In genomic region chrX:13710174-13710573, GRCm38 (mm10) we compare ENCODE assay signal across 9 mouse cellular contexts. TPM values are rescaled to one million over a fixed set of nuclear protein-coding genes. Genes with fewer than 3 reads are reported as not detected.
DNase-seq lines count a peak whose midpoint lies in the region; ATAC-seq and TF ChIP-seq lines count a peak whose summit lies in the region.
"Had no signal": no experiment of that assay in that cellular context is flagged by ENCODE, and none has a peak within 500 bp of the region (broad histone marks: within the 10 kb centered on the region; RNA-seq: fewer than 3 reads in every experiment).

No protein-coding gene starts in this region.

- H3K79me2 ChIP-seq in MEL (ENCODE audit: control insufficient read depth, insufficient read depth, low read length, poor library complexity), result no peaks in the 10 kb centered on the region

- TF ChIP-seq RAD21 in MEL (IDR thresholded peaks at IDR 0.05; ENCODE audit: low read depth, low read length), result no peak; the same call in none of the 2 replicates

- H3K27ac ChIP-seq in intestine, postnatal 0 days (ENCODE audit: low read depth, low read length), result no peak overlapping the region
- no peak overlapping the region for H3K27ac ChIP-seq in intestine, embryonic 16.5 days (ENCODE audit: low read length)
- no peak overlapping the region for H3K27ac ChIP-seq in MEL (ENCODE audit: control insufficient read depth, low read depth, low read length)
- H3K27ac ChIP-seq in midbrain, embryonic 15.5 days, result no peak overlapping the region
- H3K27ac ChIP-seq: embryonic facial prominence, embryonic 12.5 days had no signal

- no peaks in the 10 kb centered on the region for H3K4me1 ChIP-seq in intestine, postnatal 0 days (replicated peaks; ENCODE audit: control insufficient read depth, insufficient read depth, low read length)
- no peaks in the 10 kb centered on the region for H3K4me1 ChIP-seq in intestine, embryonic 16.5 days (ENCODE audit: control insufficient read depth, insufficient read depth, low read length)
- H3K4me1 ChIP-seq in MEL (ENCODE audit: control insufficient read depth in 1 of 2, insufficient read depth in 2 of 2, low read length in 2 of 2), result peaks cover 3 to 4% of the 10 kb centered on the region in 2 experiments; a peak in 2 of 4 replicates
- no peaks in the 10 kb centered on the region for H3K4me1 ChIP-seq in midbrain, embryonic 15.5 days
- H3K4me1 ChIP-seq: embryonic facial prominence, embryonic 12.5 days had no signal

- H3K27me3 ChIP-seq in intestine, postnatal 0 days (replicated peaks; ENCODE audit: control insufficient read depth, insufficient read depth, low read length), result no peaks in the 10 kb centered on the region
- H3K27me3 ChIP-seq in intestine, embryonic 16.5 days (replicated peaks; ENCODE audit: control insufficient read depth, insufficient read depth, low read length), result no peaks in the 10 kb centered on the region
- H3K27me3 ChIP-seq in MEL (ENCODE audit: control insufficient read depth in 1 of 2, insufficient read depth in 2 of 2, low read length in 2 of 2), result no peaks in the 10 kb centered on the region
- H3K27me3 ChIP-seq in midbrain, embryonic 15.5 days (replicated peaks), result no peaks in the 10 kb centered on the region
- H3K27me3 ChIP-seq: embryonic facial prominence, embryonic 12.5 days had no signal

- no peak for ATAC-seq in intestine, postnatal 0 days
- ATAC-seq in intestine, embryonic 16.5 days, result no peak
- ATAC-seq in midbrain, embryonic 15.5 days (replicated peaks), result peak; percentile 72; the same call in 1 of the 2 replicates

- no peaks in the 10 kb centered on the region for H3K36me3 ChIP-seq in intestine, postnatal 0 days (ENCODE audit: control insufficient read depth, insufficient read depth)
- H3K36me3 ChIP-seq in intestine, embryonic 16.5 days (ENCODE audit: control insufficient read depth, insufficient read depth, low read length), result no peaks in the 10 kb centered on the region
- peaks cover 0 to 4% of the 10 kb centered on the region in 2 experiments; a peak in 2 of 4 replicates for H3K36me3 ChIP-seq in MEL (ENCODE audit: control insufficient read depth in 1 of 2, insufficient read depth in 2 of 2, low read length in 2 of 2)
- no peaks in the 10 kb centered on the region for H3K36me3 ChIP-seq in midbrain, embryonic 15.5 days (replicated peaks)
- H3K36me3 ChIP-seq: embryonic facial prominence, embryonic 12.5 days had no signal

- DNase-seq in MEL (ENCODE audit: low read depth, low spot score), result peak; percentile 73
- peak; percentile 45 for DNase-seq in cerebellum, adult 9-11 months
- DNase-seq in heart, postnatal 36 days, result peak; percentile 32 to 58
- DNase-seq in left cerebral cortex, postnatal 10 days (ENCODE audit: extremely low spot score in 1 of 2, low spot score in 2 of 2), result peak; percentile 45 to 47
- peak; percentile 6 to 8 for DNase-seq in thymus, postnatal 36 days

- intact Hi-C loops in heart, postnatal 36 days (cut with DNase I), result loop anchor here (5.0 kb wide), 2 partner anchors 137 to 602 kb away; no protein-coding TSS in a partner anchor
- intact Hi-C loops in left cerebral cortex, postnatal 10 days (cut with DNase I), result loop anchor here (5.0 kb wide), 1 partner anchor 132 kb away; no protein-coding TSS in a partner anchor

- no peak overlapping the region for H3K4me3 ChIP-seq in intestine, postnatal 0 days (ENCODE audit: low read depth, low read length)
- no peak overlapping the region for H3K4me3 ChIP-seq in intestine, embryonic 16.5 days (ENCODE audit: low read length)
- H3K4me3 ChIP-seq in MEL (ENCODE audit: control insufficient read depth in 1 of 2, insufficient read depth in 1 of 2, low read depth in 2 of 2, low read length in 2 of 2), result no peak overlapping the region
- no peak overlapping the region for H3K4me3 ChIP-seq in midbrain, embryonic 15.5 days
- H3K4me3 ChIP-seq: embryonic facial prominence, embryonic 12.5 days had no signal

- TF ChIP-seq CTCF in intestine, postnatal 0 days (IDR thresholded peaks at IDR 0.05; ENCODE audit: low read depth), result peak; percentile 92
- peak; percentile 74 to 95 (median 93) for TF ChIP-seq CTCF in MEL (IDR thresholded peaks at IDR 0.05 in 2 of 3, conservative IDR thresholded peaks at IDR 0.05 in 1 of 3; ENCODE audit: control insufficient read depth in 1 of 3, insufficient read depth in 1 of 3, low read depth in 2 of 3, low read length in 3 of 3, poor library complexity in 1 of 3, severe bottlenecking in 1 of 3)

- H3K4me2 ChIP-seq in intestine, postnatal 0 days (replicated peaks; ENCODE audit: low read depth), result no peak overlapping the region
- H3K4me2 ChIP-seq in intestine, embryonic 16.5 days (ENCODE audit: low read depth, low read length), result no peak overlapping the region
- no peak overlapping the region for H3K4me2 ChIP-seq in midbrain, embryonic 15.5 days
- H3K4me2 ChIP-seq: embryonic facial prominence, embryonic 12.5 days had no signal

- no peak overlapping the region for H3K9ac ChIP-seq in intestine, postnatal 0 days (ENCODE audit: low read depth, low read length)
- H3K9ac ChIP-seq in intestine, embryonic 16.5 days (ENCODE audit: low read depth, low read length), result no peak overlapping the region
- no peak overlapping the region for H3K9ac ChIP-seq in MEL (ENCODE audit: control insufficient read depth, low read depth, low read length, poor library complexity, severe bottlenecking)
- H3K9ac ChIP-seq in midbrain, embryonic 15.5 days, result no peak overlapping the region
- H3K9ac ChIP-seq: embryonic facial prominence, embryonic 12.5 days had no signal

- TF ChIP-seq EP300 in MEL (IDR thresholded peaks at IDR 0.05; ENCODE audit: low read depth in 1 of 2, low read length in 2 of 2), result no peak

- no peak for TF ChIP-seq POLR2A in MEL (IDR thresholded peaks at IDR 0.05; ENCODE audit: control insufficient read depth in 1 of 2, insufficient read depth in 1 of 2, low read depth in 1 of 2, low read length in 2 of 2, poor library complexity in 1 of 2)

- 44% methylated on average over 2 of the region's 2 CpGs for WGBS in intestine, postnatal 0 days
- 34% methylated on average over 2 of the region's 2 CpGs for WGBS in intestine, embryonic 16.5 days
- 42% methylated on average over 2 of the region's 2 CpGs for WGBS in midbrain, embryonic 15.5 days

- H3K9me3 ChIP-seq in intestine, postnatal 0 days (ENCODE audit: control insufficient read depth), result no peaks in the 10 kb centered on the region
- no peaks in the 10 kb centered on the region for H3K9me3 ChIP-seq in intestine, embryonic 16.5 days (ENCODE audit: control insufficient read depth, low read length)
- H3K9me3 ChIP-seq in MEL (replicated peaks; ENCODE audit: insufficient read depth, low read length), result no peaks in the 10 kb centered on the region
- H3K9me3 ChIP-seq in midbrain, embryonic 15.5 days, result no peaks in the 10 kb centered on the region
- H3K9me3 ChIP-seq: embryonic facial prominence, embryonic 12.5 days had no signal

TF ChIP-seq in MEL, 35 proteins besides CTCF, POLR2A, EP300 and RAD21:
- TF ChIP-seq SIN3A (IDR thresholded peaks at IDR 0.05; ENCODE audit: low read length) (peak; percentile 33; the same call in 1 of the 2 replicates), ZC3H11A (IDR thresholded peaks at IDR 0.05; ENCODE audit: low read depth, low read length) (peak; percentile 90), SMC3 (IDR thresholded peaks at IDR 0.05; ENCODE audit: low read depth, low read length) (peak; percentile 93), KAT2A (conservative IDR thresholded peaks at IDR 0.05; ENCODE audit: low read depth, low read length) (no peak)

RNA-seq across cellular contexts. Expression of gene Gpr82, which starts 49.0 kb away (rescaled TPM):
- 0.04 and 0.17 TPM in 2 replicates for polyA plus RNA-seq in intestine, postnatal 0 days (2015; fragmentation: Nextera tagmentation; extraction: Ambion mirVana)
- polyA plus RNA-seq in intestine, embryonic 16.5 days (2015; fragmentation: Nextera tagmentation; extraction: Ambion mirVana), result 0.20 and 0.29 TPM in 2 replicates
- 0.12 and 0.13 TPM in 2 replicates for total RNA-seq in MEL (2012; rRNA removed)
- polyA plus RNA-seq in MEL (2012; ENCODE audit: insufficient read depth in 1 of 2, insufficient read length in 2 of 2, low read depth in 1 of 2, low replicate concordance in 2 of 2, missing spikeins in 1 of 2), result under 1 TPM in 1 of 2 experiments, not detected in 1; 0.06 TPM
- total RNA-seq in heart, postnatal 36 days (2021), result not detected
- not detected for total RNA-seq in left cerebral cortex, postnatal 10 days (2021)
- polyA plus RNA-seq in midbrain, embryonic 15.5 days (2015; fragmentation: Nextera tagmentation; extraction: Ambion mirVana), result 0.40 and 0.66 TPM in 2 replicates

Comparison
In these comparisons a context has a peak if more than half of its experiments do, and no peak if none do; other contexts are left out.
1. DNase-seq: peak in every context shown above with its lines; median percentile 73 in MEL; 46 in left cerebral cortex, postnatal 10 days; 45 in cerebellum, adult 9-11 months; 45 in heart, postnatal 36 days; 7 in thymus, postnatal 36 days.